Mouse (Mus musculus): ENCODE measurements around the gene Ano10. TPM values are rescaled to one million over a fixed set of nuclear protein-coding genes. Genes with fewer than 3 reads are reported as not detected.

The Ano10 gene
- total and polyA plus RNA-seq, 2 experiments from 2014 or later, result 29.9 to 33.0 TPM

GRCm38 (mm10) chr9:122325996-122326395 is 31.8 kb upstream of the Ano10 start:
- no peaks in the 10 kb centered on the region for H3K27me3 ChIP-seq (ENCODE audit: insufficient read depth, low read length)
- TF ChIP-seq CTCF (IDR thresholded peaks at IDR 0.05), result no peak
- H3K4me3 ChIP-seq (ENCODE audit: low read depth, low read length), result no peak overlapping the region
- no peak for DNase-seq (ENCODE audit: low spot score)
- H3K27ac ChIP-seq (ENCODE audit: low read depth, low read length), result no peak overlapping the region
- H3K4me1 ChIP-seq (ENCODE audit: insufficient read depth, low read length), result no peaks in the 10 kb centered on the region
- H3K9ac ChIP-seq (replicated peaks; ENCODE audit: low read length, poor library complexity, severe bottlenecking), result no peak overlapping the region
- no peaks in the 10 kb centered on the region for H3K36me3 ChIP-seq (ENCODE audit: insufficient read depth, low read length)
- no peaks in the 10 kb centered on the region for H3K9me3 ChIP-seq (ENCODE audit: low read length)
- no peak overlapping the region for H3K4me2 ChIP-seq (ENCODE audit: low read depth, low read length, poor library complexity, severe bottlenecking)
- ATAC-seq (ENCODE audit: low FRiP score), result no peak
- WGBS, result 96% methylated on average over 1 of the region's 1 CpGs

DNA sequence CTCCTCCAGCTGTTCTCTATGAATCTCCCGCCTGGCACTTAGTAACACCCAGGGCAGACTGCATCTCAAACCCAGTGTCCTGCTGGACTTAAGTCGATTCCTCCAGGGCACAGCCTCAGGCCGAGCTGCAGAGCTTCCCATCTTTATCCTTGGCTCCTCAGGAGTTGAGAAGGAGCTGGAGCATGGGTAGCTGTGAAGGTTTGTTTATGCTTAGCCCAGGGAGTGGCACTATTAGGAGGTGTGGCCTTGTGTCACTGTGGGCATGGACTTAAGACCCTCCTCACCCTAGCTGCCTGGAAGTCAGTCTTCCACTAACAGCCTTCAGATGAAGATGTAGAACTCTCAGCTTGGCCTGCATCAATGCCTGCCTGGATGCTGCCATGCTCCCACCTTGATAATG is 28.1 kb upstream of the Ano10 start:
- no peak for DNase-seq (ENCODE audit: low spot score)
- H3K4me2 ChIP-seq (ENCODE audit: low read depth, low read length, poor library complexity, severe bottlenecking), result no peak overlapping the region
- no peak for ATAC-seq (ENCODE audit: low FRiP score)
- H3K4me1 ChIP-seq (ENCODE audit: insufficient read depth, low read length), result no peaks in the 10 kb centered on the region
- H3K4me3 ChIP-seq (ENCODE audit: low read depth, low read length), result no peak overlapping the region
- no peaks in the 10 kb centered on the region for H3K27me3 ChIP-seq (ENCODE audit: insufficient read depth, low read length)
- H3K36me3 ChIP-seq (ENCODE audit: insufficient read depth, low read length), result no peaks in the 10 kb centered on the region
- no peak overlapping the region for H3K9ac ChIP-seq (replicated peaks; ENCODE audit: low read length, poor library complexity, severe bottlenecking)
- WGBS, result 64% methylated on average over 3 of the region's 3 CpGs
- no peaks in the 10 kb centered on the region for H3K9me3 ChIP-seq (ENCODE audit: low read length)
- H3K27ac ChIP-seq (ENCODE audit: low read depth, low read length), result no peak overlapping the region
- TF ChIP-seq CTCF (IDR thresholded peaks at IDR 0.05), result no peak

- DNase-seq (ENCODE audit: low spot score) (no peak), ATAC-seq (ENCODE audit: low FRiP score) (no peak)
- H3K27me3 ChIP-seq (ENCODE audit: insufficient read depth, low read length), result no peaks in the 10 kb centered on the region
- H3K9ac ChIP-seq (replicated peaks; ENCODE audit: low read length, poor library complexity, severe bottlenecking), result no peak overlapping the region
- 91% methylated on average over 4 of the region's 4 CpGs for WGBS
- no peaks in the 10 kb centered on the region for H3K9me3 ChIP-seq (ENCODE audit: low read length)
- H3K4me2 ChIP-seq (ENCODE audit: low read depth, low read length, poor library complexity, severe bottlenecking), result no peak overlapping the region
- TF ChIP-seq CTCF (IDR thresholded peaks at IDR 0.05), result no peak
- H3K27ac ChIP-seq (ENCODE audit: low read depth, low read length), result no peak overlapping the region
- no peak overlapping the region for H3K4me3 ChIP-seq (ENCODE audit: low read depth, low read length)
- no peaks in the 10 kb centered on the region for H3K36me3 ChIP-seq (ENCODE audit: insufficient read depth, low read length)
- no peaks in the 10 kb centered on the region for H3K4me1 ChIP-seq (ENCODE audit: insufficient read depth, low read length)
Measured at GRCm38 (mm10) chr9:122320626-122321025, 26.4 kb upstream of the Ano10 start.

DNA sequence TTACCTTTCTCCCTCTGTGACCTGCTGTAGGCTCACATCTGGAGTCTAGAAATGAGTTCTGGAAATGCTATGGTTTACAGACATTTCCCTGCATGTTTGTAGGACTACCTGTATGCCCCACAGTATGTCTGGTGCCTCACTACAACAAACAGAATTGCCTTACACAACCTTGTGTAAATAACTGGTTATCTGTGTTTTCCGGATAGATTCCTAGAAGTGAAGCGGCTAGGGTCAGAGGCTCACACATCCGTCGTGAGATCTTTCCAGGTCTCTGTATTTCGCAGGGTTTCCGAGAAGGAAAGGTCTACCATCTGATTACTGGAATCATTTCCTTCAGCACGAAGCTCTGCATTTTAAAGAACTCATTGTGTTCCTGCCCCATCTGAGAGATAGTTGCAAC is 22.3 kb upstream of the Ano10 start:
- no peak for TF ChIP-seq CTCF (IDR thresholded peaks at IDR 0.05)
- 93% methylated on average over 7 of the region's 7 CpGs for WGBS
- H3K4me3 ChIP-seq (ENCODE audit: low read depth, low read length), result no peak overlapping the region
- H3K4me2 ChIP-seq (ENCODE audit: low read depth, low read length, poor library complexity, severe bottlenecking), result no peak overlapping the region
- H3K9ac ChIP-seq (replicated peaks; ENCODE audit: low read length, poor library complexity, severe bottlenecking), result no peak overlapping the region
- H3K27ac ChIP-seq (ENCODE audit: low read depth, low read length), result no peak overlapping the region
- H3K9me3 ChIP-seq (ENCODE audit: low read length), result no peaks in the 10 kb centered on the region
- ATAC-seq (ENCODE audit: low FRiP score), result no peak
- no peaks in the 10 kb centered on the region for H3K36me3 ChIP-seq (ENCODE audit: insufficient read depth, low read length)
- H3K27me3 ChIP-seq (ENCODE audit: insufficient read depth, low read length), result no peaks in the 10 kb centered on the region
- no peak for DNase-seq (ENCODE audit: low spot score)
- no peaks in the 10 kb centered on the region for H3K4me1 ChIP-seq (ENCODE audit: insufficient read depth, low read length)

- H3K27ac ChIP-seq (ENCODE audit: low read depth, low read length), result no peak overlapping the region
- no peaks in the 10 kb centered on the region for H3K4me1 ChIP-seq (ENCODE audit: insufficient read depth, low read length)
- ATAC-seq (ENCODE audit: low FRiP score) (no peak), DNase-seq (ENCODE audit: low spot score) (no peak)
- H3K27me3 ChIP-seq (ENCODE audit: insufficient read depth, low read length), result no peaks in the 10 kb centered on the region
- no peaks in the 10 kb centered on the region for H3K9me3 ChIP-seq (ENCODE audit: low read length)
- H3K4me3 ChIP-seq (ENCODE audit: low read depth, low read length), result no peak overlapping the region
- 64% methylated on average over 11 of the region's 11 CpGs for WGBS
- no peak overlapping the region for H3K9ac ChIP-seq (replicated peaks; ENCODE audit: low read length, poor library complexity, severe bottlenecking)
- no peak for TF ChIP-seq CTCF (IDR thresholded peaks at IDR 0.05)
- no peak overlapping the region for H3K4me2 ChIP-seq (ENCODE audit: low read depth, low read length, poor library complexity, severe bottlenecking)
- H3K36me3 ChIP-seq (ENCODE audit: insufficient read depth, low read length), result no peaks in the 10 kb centered on the region
Measured at GRCm38 (mm10) chr9:122315501-122315900, 21.3 kb upstream of the Ano10 start.

DNA sequence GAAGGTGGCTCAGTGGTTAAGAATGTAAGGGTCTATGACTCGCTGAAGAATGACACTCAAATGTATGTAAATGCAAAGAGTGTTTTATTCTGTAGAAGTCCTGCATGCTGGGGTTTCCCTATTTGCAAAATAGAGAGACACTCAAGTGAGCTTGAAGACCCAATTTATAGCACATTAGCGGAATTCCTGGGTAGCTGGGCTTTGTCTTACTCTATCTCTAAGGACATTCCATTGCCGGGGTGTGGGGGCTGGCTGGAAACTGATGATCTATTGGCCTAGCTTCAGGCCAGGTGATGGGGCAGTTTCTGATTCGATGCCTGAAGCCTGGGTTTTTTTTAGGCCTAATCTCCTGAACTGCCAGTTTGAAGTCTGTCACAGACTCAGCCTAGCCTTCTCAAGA is 20.7 kb upstream of the Ano10 start:
- Histone ChIP-seq H3K27me3 (ENCODE audit: insufficient read depth, low read length) (no peaks in the 10 kb centered on the region), H3K4me2 (ENCODE audit: low read depth, low read length, poor library complexity, severe bottlenecking) (no peak overlapping the region), H3K4me1 (ENCODE audit: insufficient read depth, low read length) (no peaks in the 10 kb centered on the region), H3K9ac (replicated peaks; ENCODE audit: low read length, poor library complexity, severe bottlenecking) (no peak overlapping the region), H3K4me3 (ENCODE audit: low read depth, low read length) (no peak overlapping the region), H3K9me3 (ENCODE audit: low read length) (no peaks in the 10 kb centered on the region), H3K27ac (ENCODE audit: low read depth, low read length) (no peak overlapping the region), H3K36me3 (ENCODE audit: insufficient read depth, low read length) (no peaks in the 10 kb centered on the region)
- TF ChIP-seq CTCF (IDR thresholded peaks at IDR 0.05), result no peak
- 70% methylated on average over 4 of the region's 4 CpGs for WGBS
- DNase-seq (ENCODE audit: low spot score) (no peak), ATAC-seq (ENCODE audit: low FRiP score) (no peak)
